Mouse (Mus musculus): ENCODE results near the gene Dst. TPM values are rescaled to one million over a fixed set of nuclear protein-coding genes. Genes with fewer than 3 reads are reported as not detected.

The Dst gene
- polyA plus RNA-seq, 1 experiment from 2014 or later, result 11.3 TPM

GRCm38 (mm10) chr1:34237689-34238091, 329.7 kb downstream of the Dst start:
- Histone ChIP-seq H3K27ac (0 out of 2 replicates have a peak overlapping the region, but pooled peaks have one; percentile 8), H3K27me3 (ENCODE audit: poor library complexity, severe bottlenecking) (peaks cover 18% of the 10 kb centered on the region), H3K4me3 (peak overlapping the region; percentile 55; the same call in 1 of the 2 replicates), H3K4me1 (peaks cover 50% of the 10 kb centered on the region), H3K9me3 (no peaks in the 10 kb centered on the region), H3K36me3 (replicated peaks) (peaks cover 3% of the 10 kb centered on the region)
- no peak for DNase-seq (ENCODE audit: extremely low spot score, low spot score)
- WGBS, result 53% methylated on average over 12 of the region's 12 CpGs

DNA sequence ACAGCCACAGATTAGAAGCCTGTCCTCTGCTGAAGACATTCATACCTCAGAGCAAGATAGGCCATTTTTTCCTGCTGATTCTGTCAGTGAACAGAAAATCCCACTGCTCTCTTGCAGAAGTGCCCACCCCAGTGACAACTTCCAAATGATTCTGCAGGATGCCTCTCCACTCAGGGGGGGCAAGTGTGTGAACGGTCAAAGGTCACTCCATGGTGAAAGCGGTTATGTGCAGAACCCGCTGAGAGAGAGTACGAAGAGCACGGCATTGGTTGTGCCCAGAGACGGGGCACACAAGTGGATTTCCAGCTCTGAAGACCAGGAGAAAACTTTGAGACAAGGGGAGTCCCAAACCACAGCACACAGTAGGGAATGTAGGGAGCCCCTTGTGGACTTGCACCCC, 330.2 kb downstream of the Dst start:
- Histone ChIP-seq H3K27ac (0 out of 2 replicates have a peak overlapping the region, but pooled peaks have one; percentile 8), H3K9me3 (no peaks in the 10 kb centered on the region), H3K36me3 (replicated peaks) (peaks cover 8% of the 10 kb centered on the region), H3K27me3 (ENCODE audit: poor library complexity, severe bottlenecking) (peaks cover 18% of the 10 kb centered on the region), H3K4me1 (peaks cover 47% of the 10 kb centered on the region), H3K4me3 (peak overlapping the region; percentile 55; the same call in 1 of the 2 replicates)
- 55% methylated on average over 6 of the region's 6 CpGs for WGBS
- DNase-seq (ENCODE audit: extremely low spot score, low spot score), result no peak

- Histone ChIP-seq H3K4me3 (no peak overlapping the region), H3K36me3 (replicated peaks) (peaks cover 36% of the 10 kb centered on the region), H3K27ac (no peak overlapping the region), H3K9me3 (no peaks in the 10 kb centered on the region), H3K4me1 (no peaks in the 10 kb centered on the region), H3K27me3 (ENCODE audit: poor library complexity, severe bottlenecking) (no peaks in the 10 kb centered on the region)
- 95% methylated on average over 10 of the region's 10 CpGs for WGBS
- DNase-seq (ENCODE audit: extremely low spot score, low spot score), result no peak
Measured at GRCm38 (mm10) chr1:34244678-34245077, 336.7 kb downstream of the Dst start.

- H3K27ac ChIP-seq, result no peak overlapping the region
- H3K4me1 ChIP-seq, result no peaks in the 10 kb centered on the region
- peaks cover 44% of the 10 kb centered on the region for H3K36me3 ChIP-seq (replicated peaks)
- no peak for DNase-seq (ENCODE audit: extremely low spot score, low spot score)
- no peaks in the 10 kb centered on the region for H3K9me3 ChIP-seq
- H3K27me3 ChIP-seq (ENCODE audit: poor library complexity, severe bottlenecking), result no peaks in the 10 kb centered on the region
- no peak overlapping the region for H3K4me3 ChIP-seq
- WGBS, result 92% methylated on average over 15 of the region's 15 CpGs
Measured at GRCm38 (mm10) chr1:34245951-34246641, 338.1 kb downstream of the Dst start.

- WGBS, result 94% methylated on average over 8 of the region's 8 CpGs
- Histone ChIP-seq H3K27ac (no peak overlapping the region), H3K4me1 (no peaks in the 10 kb centered on the region), H3K9me3 (no peaks in the 10 kb centered on the region), H3K27me3 (ENCODE audit: poor library complexity, severe bottlenecking) (no peaks in the 10 kb centered on the region), H3K36me3 (replicated peaks) (peaks cover 44% of the 10 kb centered on the region), H3K4me3 (no peak overlapping the region)
- DNase-seq (ENCODE audit: extremely low spot score, low spot score), result no peak
Measured at GRCm38 (mm10) chr1:34246642-34246987, 338.6 kb downstream of the Dst start.

- 94% methylated on average over 13 of the region's 13 CpGs for WGBS
- H3K4me1 ChIP-seq, result no peaks in the 10 kb centered on the region
- H3K36me3 ChIP-seq (replicated peaks), result peaks cover 41% of the 10 kb centered on the region
- no peaks in the 10 kb centered on the region for H3K27me3 ChIP-seq (ENCODE audit: poor library complexity, severe bottlenecking)
- H3K9me3 ChIP-seq, result no peaks in the 10 kb centered on the region
- no peak for DNase-seq (ENCODE audit: extremely low spot score, low spot score)
- no peak overlapping the region for H3K4me3 ChIP-seq
- H3K27ac ChIP-seq, result no peak overlapping the region
Measured at GRCm38 (mm10) chr1:34251137-34251536, 343.1 kb downstream of the Dst start.

DNA sequence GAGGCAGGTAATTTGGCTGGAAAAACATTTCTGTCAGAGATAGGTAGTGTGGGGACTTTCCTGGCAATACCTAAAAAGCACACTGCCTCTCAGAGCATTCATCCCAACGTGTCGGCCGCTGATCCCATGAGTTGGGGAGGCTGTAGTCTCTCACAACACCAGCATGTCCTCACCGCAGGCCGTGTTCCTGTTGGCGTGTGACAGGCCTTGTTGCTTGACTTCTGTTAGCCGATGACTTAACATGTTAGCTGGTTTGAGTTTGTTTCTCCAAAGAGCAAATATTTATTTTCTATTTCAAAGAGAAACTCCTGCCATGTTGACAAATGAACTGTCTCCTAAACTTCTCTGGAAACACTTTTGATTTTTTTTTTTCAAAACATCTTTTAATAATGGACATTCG, 344.2 kb downstream of the Dst start:
- Histone ChIP-seq H3K36me3 (replicated peaks) (peaks cover 46% of the 10 kb centered on the region), H3K27me3 (ENCODE audit: poor library complexity, severe bottlenecking) (no peaks in the 10 kb centered on the region), H3K9me3 (no peaks in the 10 kb centered on the region), H3K27ac (no peak overlapping the region), H3K4me1 (no peaks in the 10 kb centered on the region), H3K4me3 (no peak overlapping the region)
- DNase-seq (ENCODE audit: extremely low spot score, low spot score), result no peak
- 93% methylated on average over 8 of the region's 8 CpGs for WGBS

- no peaks in the 10 kb centered on the region for H3K27me3 ChIP-seq (ENCODE audit: poor library complexity, severe bottlenecking)
- H3K4me3 ChIP-seq, result no peak overlapping the region
- WGBS, result 94% methylated on average over 7 of the region's 7 CpGs
- no peak overlapping the region for H3K27ac ChIP-seq
- DNase-seq (ENCODE audit: extremely low spot score, low spot score), result no peak
- no peaks in the 10 kb centered on the region for H3K4me1 ChIP-seq
- H3K36me3 ChIP-seq (replicated peaks), result peaks cover 50% of the 10 kb centered on the region
- H3K9me3 ChIP-seq, result no peaks in the 10 kb centered on the region
Measured at GRCm38 (mm10) chr1:34253876-34254275, 345.9 kb downstream of the Dst start.

- WGBS, result 96% methylated on average over 8 of the region's 8 CpGs
- Histone ChIP-seq H3K27ac (no peak overlapping the region), H3K4me3 (no peak overlapping the region), H3K36me3 (replicated peaks) (peaks cover 65% of the 10 kb centered on the region), H3K9me3 (no peaks in the 10 kb centered on the region), H3K27me3 (ENCODE audit: poor library complexity, severe bottlenecking) (no peaks in the 10 kb centered on the region), H3K4me1 (no peaks in the 10 kb centered on the region)
- DNase-seq (ENCODE audit: extremely low spot score, low spot score), result no peak
Measured at GRCm38 (mm10) chr1:34259898-34260297, 351.9 kb downstream of the Dst start.

DNA sequence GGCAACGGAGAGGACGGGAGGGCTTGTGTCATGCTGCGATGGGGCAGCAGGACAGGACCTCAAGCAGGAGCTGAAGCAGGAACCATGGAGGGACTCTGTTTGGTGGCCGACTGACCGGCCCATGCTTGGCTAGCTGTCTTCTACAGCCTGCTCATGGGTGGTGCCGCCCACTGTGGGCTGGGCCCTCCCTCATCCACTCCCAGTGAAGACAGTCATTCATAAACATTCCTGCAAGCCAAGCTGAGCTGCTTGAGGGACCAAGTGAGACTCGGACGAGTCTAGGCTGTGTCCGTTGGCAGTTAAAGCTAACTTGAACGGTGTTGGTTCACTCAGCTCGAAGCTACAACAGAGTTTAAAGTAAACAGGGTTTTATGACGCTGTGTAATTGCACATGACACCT, 353.0 kb downstream of the Dst start:
- no peak for DNase-seq (ENCODE audit: extremely low spot score, low spot score)
- H3K27me3 ChIP-seq (ENCODE audit: poor library complexity, severe bottlenecking), result no peaks in the 10 kb centered on the region
- 93% methylated on average over 12 of the region's 12 CpGs for WGBS
- no peaks in the 10 kb centered on the region for H3K4me1 ChIP-seq
- no peak overlapping the region for H3K27ac ChIP-seq
- H3K4me3 ChIP-seq, result no peak overlapping the region
- peaks cover 77% of the 10 kb centered on the region for H3K36me3 ChIP-seq (replicated peaks)
- no peaks in the 10 kb centered on the region for H3K9me3 ChIP-seq

DNA sequence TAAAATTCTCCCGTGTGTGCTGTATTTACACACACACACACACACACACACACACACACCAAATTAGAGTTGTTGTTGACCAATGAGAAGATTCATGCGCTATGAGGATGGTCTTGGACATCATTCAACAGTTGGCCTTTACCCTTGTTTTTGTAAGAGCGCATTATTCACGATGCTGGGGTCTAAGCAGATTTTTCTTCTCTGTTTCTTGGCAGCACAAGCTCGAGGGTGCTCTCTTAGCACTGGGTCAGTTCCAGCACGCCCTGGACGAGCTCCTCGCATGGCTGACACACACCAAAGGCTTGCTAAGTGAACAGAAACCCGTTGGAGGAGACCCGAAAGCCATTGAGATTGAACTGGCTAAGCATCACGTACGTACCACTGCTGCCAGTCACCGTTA, 360.5 kb downstream of the Dst start:
- Histone ChIP-seq H3K4me3 (no peak overlapping the region), H3K4me1 (no peaks in the 10 kb centered on the region), H3K27ac (no peak overlapping the region), H3K27me3 (ENCODE audit: poor library complexity, severe bottlenecking) (no peaks in the 10 kb centered on the region), H3K9me3 (no peaks in the 10 kb centered on the region), H3K36me3 (replicated peaks) (peaks cover 79% of the 10 kb centered on the region)
- no peak for DNase-seq (ENCODE audit: extremely low spot score, low spot score)
- WGBS, result 95% methylated on average over 13 of the region's 13 CpGs

GRCm38 (mm10) chr1:34269578-34269977, 361.6 kb downstream of the Dst start:
- no peak overlapping the region for H3K4me3 ChIP-seq
- H3K4me1 ChIP-seq, result no peaks in the 10 kb centered on the region
- H3K9me3 ChIP-seq, result no peaks in the 10 kb centered on the region
- WGBS, result 92% methylated on average over 11 of the region's 11 CpGs
- H3K27ac ChIP-seq, result no peak overlapping the region
- peaks cover 76% of the 10 kb centered on the region for H3K36me3 ChIP-seq (replicated peaks)
- no peaks in the 10 kb centered on the region for H3K27me3 ChIP-seq (ENCODE audit: poor library complexity, severe bottlenecking)
- DNase-seq (ENCODE audit: extremely low spot score, low spot score), result no peak

- Histone ChIP-seq H3K27ac (no peak overlapping the region), H3K36me3 (replicated peaks) (peaks cover 69% of the 10 kb centered on the region), H3K4me1 (no peaks in the 10 kb centered on the region), H3K27me3 (ENCODE audit: poor library complexity, severe bottlenecking) (no peaks in the 10 kb centered on the region), H3K4me3 (no peak overlapping the region), H3K9me3 (no peaks in the 10 kb centered on the region)
- WGBS, result 93% methylated on average over 12 of the region's 12 CpGs
- DNase-seq (ENCODE audit: extremely low spot score, low spot score), result no peak
Measured at GRCm38 (mm10) chr1:34273922-34274321, 365.9 kb downstream of the Dst start.

- H3K4me3 ChIP-seq, result no peak overlapping the region
- DNase-seq (ENCODE audit: extremely low spot score, low spot score), result no peak
- no peaks in the 10 kb centered on the region for H3K9me3 ChIP-seq
- H3K27ac ChIP-seq, result no peak overlapping the region
- WGBS, result 95% methylated on average over 13 of the region's 13 CpGs
- H3K4me1 ChIP-seq, result no peaks in the 10 kb centered on the region
- H3K27me3 ChIP-seq (ENCODE audit: poor library complexity, severe bottlenecking), result no peaks in the 10 kb centered on the region
- H3K36me3 ChIP-seq (replicated peaks), result peaks cover 53% of the 10 kb centered on the region
Measured at GRCm38 (mm10) chr1:34275787-34276186, 367.8 kb downstream of the Dst start.
